Mouse (Mus musculus): ENCODE measurements around the gene Eif2s1.

The Eif2s1 gene

GRCm38 (mm10) chr12:78861496-78862253, at the start of gene Eif2s1, which contains the start of gene Atp6v1d:
Gene Eif2s1, plus strand, starts transcription at chr12:78861819.
Gene Atp6v1d, minus strand, starts transcription at chr12:78861638.
- DNase-seq: peak; percentile 99

GRCm38 (mm10) chr12:78814437-78814836, 47.2 kb upstream of the Eif2s1 start:
- peak; percentile 13 for DNase-seq

- no peak for DNase-seq
Observed at GRCm38 (mm10) chr12:78834496-78834895, 27.1 kb upstream of the Eif2s1 start.

GRCm38 (mm10) chr12:78839906-78840305, 21.7 kb upstream of the Eif2s1 start:
- DNase-seq: peak; percentile 28

GRCm38 (mm10) chr12:78842429-78842828, 19.2 kb upstream of the Eif2s1 start:
- DNase-seq: no peak

GRCm38 (mm10) chr12:78848246-78848645, 13.4 kb upstream of the Eif2s1 start:
- DNase-seq: no peak

GRCm38 (mm10) chr12:78860921-78861495, 611 bp upstream of the Eif2s1 start:
- DNase-seq: no peak

- no peak for DNase-seq
Observed at GRCm38 (mm10) chr12:78862254-78862730, 673 bp downstream of the Eif2s1 start.

- no peak for DNase-seq
Observed at GRCm38 (mm10) chr12:78865434-78865833, 3.8 kb downstream of the Eif2s1 start.

- no peak for DNase-seq
Observed at GRCm38 (mm10) chr12:78868115-78868514, 6.5 kb downstream of the Eif2s1 start.

GRCm38 (mm10) chr12:78874581-78874980, 13.0 kb downstream of the Eif2s1 start:
- no peak for DNase-seq

- DNase-seq: peak; percentile 67
Observed at GRCm38 (mm10) chr12:78890062-78890461, 28.4 kb downstream of the Eif2s1 start.

- DNase-seq: no peak
Observed at GRCm38 (mm10) chr12:78891149-78891548, 29.5 kb downstream of the Eif2s1 start.

- no peak for DNase-seq
Observed at GRCm38 (mm10) chr12:78897861-78898260, 36.2 kb downstream of the Eif2s1 start.

GRCm38 (mm10) chr12:78901467-78901866, 39.8 kb downstream of the Eif2s1 start:
- no peak for DNase-seq

- DNase-seq: no peak
Observed at GRCm38 (mm10) chr12:78903313-78903712, 41.7 kb downstream of the Eif2s1 start.

GRCm38 (mm10) chr12:78904499-78904898, 42.9 kb downstream of the Eif2s1 start:
- no peak for DNase-seq

GRCm38 (mm10) chr12:78906707-78907162, 45.1 kb downstream of the Eif2s1 start, which contains the start of gene Plek2:
Gene Plek2, minus strand, starts transcription at chr12:78906964.
- peak; percentile 76 for DNase-seq

- DNase-seq: no peak
Observed at GRCm38 (mm10) chr12:78908081-78908605, 46.5 kb downstream of the Eif2s1 start.

GRCm38 (mm10) chr12:78910684-78911461, 49.3 kb downstream of the Eif2s1 start:
- DNase-seq: no peak

- DNase-seq: peak; percentile 26
Observed at GRCm38 (mm10) chr12:78911707-78912417, 50.2 kb downstream of the Eif2s1 start.

GRCm38 (mm10) chr12:78914458-78914857, 52.8 kb downstream of the Eif2s1 start:
- no peak for DNase-seq

Measured in kidney, adult 9 months (tissue).